Mouse (Mus musculus): ENCODE results near the gene Cpt1a. TPM values are rescaled to one million over a fixed set of nuclear protein-coding genes. Genes with fewer than 3 reads are reported as not detected.

Gene Cpt1a
- polyA plus RNA-seq, 1 experiment: 75.7 TPM

- DNase-seq: peak; percentile 50
- Histone ChIP-seq H3K27ac (ENCODE audit: control insufficient read depth, insufficient read depth, low read length) (no peak overlapping the region), H3K27me3 (ENCODE audit: control insufficient read depth, insufficient read depth, low read length) (no peaks in the 10 kb centered on the region), H3K36me3 (ENCODE audit: control insufficient read depth, insufficient read depth, low read length) (no peaks in the 10 kb centered on the region), H3K4me3 (ENCODE audit: control insufficient read depth, insufficient read depth, low read length) (peak overlapping the region; percentile 47), H3K4me1 (replicated peaks; ENCODE audit: control insufficient read depth, insufficient read depth, low read length) (peaks cover 33% of the 10 kb centered on the region)
- TF ChIP-seq CTCF (IDR thresholded peaks at IDR 0.05; ENCODE audit: borderline replicate concordance, control insufficient read depth, extremely low read depth, insufficient read depth, low read length, poor library complexity): no peak
- no peak for TF ChIP-seq POLR2A (IDR thresholded peaks at IDR 0.05; ENCODE audit: control insufficient read depth, extremely low read depth, insufficient read depth, low read length, poor library complexity)
- WGBS: under 1% methylated on average over 34 of the region's 34 CpGs
Measured at GRCm38 (mm10) chr19:3323753-3324270, 1.7 kb downstream of the Cpt1a start.

DNA sequence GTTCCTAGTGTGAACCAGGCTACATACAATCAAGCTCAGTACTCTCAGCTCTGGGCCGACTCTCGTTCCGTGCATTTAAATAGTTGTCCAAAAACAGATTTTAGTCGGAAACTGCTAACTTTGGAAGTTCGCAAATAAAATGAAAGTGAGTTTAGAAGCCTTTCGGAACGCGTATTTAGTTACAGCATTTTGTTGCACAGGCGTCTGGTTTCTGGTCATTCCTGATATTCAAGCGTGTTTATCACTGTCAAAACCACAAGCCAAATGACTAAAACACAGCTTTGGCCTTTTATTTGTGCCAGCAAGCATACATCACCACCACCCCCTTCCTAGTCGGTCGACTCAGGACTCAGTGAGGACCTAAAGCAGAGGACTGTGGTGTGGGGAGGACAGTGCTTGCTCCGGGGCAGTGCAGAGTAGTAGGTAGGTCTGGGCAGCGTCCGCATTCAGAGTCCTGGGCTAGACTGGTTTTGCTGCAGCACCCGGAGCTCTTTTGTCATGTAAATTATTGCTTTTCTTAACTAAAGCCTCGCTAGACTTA is 2.2 kb downstream of the Cpt1a start:
- peak overlapping the region; percentile 81 for H3K4me3 ChIP-seq (ENCODE audit: control insufficient read depth, insufficient read depth, low read length)
- H3K27ac ChIP-seq (ENCODE audit: control insufficient read depth, insufficient read depth, low read length): peak overlapping the region; percentile 71
- no peaks in the 10 kb centered on the region for H3K36me3 ChIP-seq (ENCODE audit: control insufficient read depth, insufficient read depth, low read length)
- no peaks in the 10 kb centered on the region for H3K27me3 ChIP-seq (ENCODE audit: control insufficient read depth, insufficient read depth, low read length)
- WGBS: under 1% methylated on average over 17 of the region's 17 CpGs
- H3K4me1 ChIP-seq (replicated peaks; ENCODE audit: control insufficient read depth, insufficient read depth, low read length): peaks cover 33% of the 10 kb centered on the region
- TF ChIP-seq POLR2A (IDR thresholded peaks at IDR 0.05; ENCODE audit: control insufficient read depth, extremely low read depth, insufficient read depth, low read length, poor library complexity) (no peak), CTCF (IDR thresholded peaks at IDR 0.05; ENCODE audit: borderline replicate concordance, control insufficient read depth, extremely low read depth, insufficient read depth, low read length, poor library complexity) (no peak)
- DNase-seq: peak; percentile 23

- Histone ChIP-seq H3K4me1 (replicated peaks; ENCODE audit: control insufficient read depth, insufficient read depth, low read length) (peaks cover 35% of the 10 kb centered on the region), H3K36me3 (ENCODE audit: control insufficient read depth, insufficient read depth, low read length) (no peaks in the 10 kb centered on the region), H3K27ac (ENCODE audit: control insufficient read depth, insufficient read depth, low read length) (peak overlapping the region; percentile 71; the same call in 1 of the 2 replicates), H3K27me3 (ENCODE audit: control insufficient read depth, insufficient read depth, low read length) (no peaks in the 10 kb centered on the region), H3K4me3 (ENCODE audit: control insufficient read depth, insufficient read depth, low read length) (peak overlapping the region; percentile 81)
- under 1% methylated on average over 59 of the region's 59 CpGs for WGBS
- TF ChIP-seq CTCF (IDR thresholded peaks at IDR 0.05; ENCODE audit: borderline replicate concordance, control insufficient read depth, extremely low read depth, insufficient read depth, low read length, poor library complexity): peak; percentile 56
- TF ChIP-seq POLR2A (IDR thresholded peaks at IDR 0.05; ENCODE audit: control insufficient read depth, extremely low read depth, insufficient read depth, low read length, poor library complexity): peak; percentile 46; the same call in 1 of the 2 replicates
- peak; percentile 96 for DNase-seq
Measured at GRCm38 (mm10) chr19:3324931-3325711, 3.0 kb downstream of the Cpt1a start.

DNA sequence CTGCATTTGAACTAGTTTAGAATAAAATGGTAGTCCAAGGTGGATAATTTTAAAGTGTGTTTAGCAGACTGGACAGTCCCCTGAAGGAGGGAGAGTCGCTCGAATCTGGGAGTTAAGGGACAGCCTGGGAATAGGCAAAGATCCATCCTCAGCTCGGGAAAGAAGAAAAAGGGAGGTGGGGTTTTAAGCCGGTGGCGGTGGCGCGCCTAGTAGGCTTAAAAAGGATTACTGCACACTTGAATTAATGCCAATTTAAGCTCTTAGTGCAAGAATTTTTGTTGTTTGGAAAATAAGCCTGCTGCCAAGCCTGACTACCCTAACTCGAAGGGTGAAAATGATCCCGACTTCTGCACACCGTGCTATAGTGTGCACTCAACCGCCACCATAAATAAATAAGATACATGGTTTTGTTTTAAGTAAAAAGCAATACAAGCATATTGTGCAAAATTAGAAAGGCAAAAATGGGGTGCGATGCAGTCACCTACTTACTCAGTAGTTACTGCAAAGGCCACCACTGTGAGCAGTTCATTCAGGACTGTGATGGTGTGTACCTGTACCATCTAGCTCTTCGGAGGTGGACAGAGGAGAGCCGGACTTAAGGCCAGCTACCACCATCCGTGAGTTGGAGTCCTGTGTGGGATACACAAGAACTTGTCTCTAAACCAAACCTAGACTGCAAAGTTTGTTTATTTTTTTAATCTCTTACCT is 3.8 kb downstream of the Cpt1a start:
- Histone ChIP-seq H3K27ac (ENCODE audit: control insufficient read depth, insufficient read depth, low read length) (peak overlapping the region; percentile 55), H3K4me3 (ENCODE audit: control insufficient read depth, insufficient read depth, low read length) (peak overlapping the region; percentile 15), H3K27me3 (ENCODE audit: control insufficient read depth, insufficient read depth, low read length) (no peaks in the 10 kb centered on the region), H3K4me1 (replicated peaks; ENCODE audit: control insufficient read depth, insufficient read depth, low read length) (peaks cover 35% of the 10 kb centered on the region), H3K36me3 (ENCODE audit: control insufficient read depth, insufficient read depth, low read length) (no peaks in the 10 kb centered on the region)
- DNase-seq: no peak
- 30% methylated on average over 15 of the region's 15 CpGs for WGBS
- TF ChIP-seq CTCF (IDR thresholded peaks at IDR 0.05; ENCODE audit: borderline replicate concordance, control insufficient read depth, extremely low read depth, insufficient read depth, low read length, poor library complexity) (no peak), POLR2A (IDR thresholded peaks at IDR 0.05; ENCODE audit: control insufficient read depth, extremely low read depth, insufficient read depth, low read length, poor library complexity) (no peak)

DNA sequence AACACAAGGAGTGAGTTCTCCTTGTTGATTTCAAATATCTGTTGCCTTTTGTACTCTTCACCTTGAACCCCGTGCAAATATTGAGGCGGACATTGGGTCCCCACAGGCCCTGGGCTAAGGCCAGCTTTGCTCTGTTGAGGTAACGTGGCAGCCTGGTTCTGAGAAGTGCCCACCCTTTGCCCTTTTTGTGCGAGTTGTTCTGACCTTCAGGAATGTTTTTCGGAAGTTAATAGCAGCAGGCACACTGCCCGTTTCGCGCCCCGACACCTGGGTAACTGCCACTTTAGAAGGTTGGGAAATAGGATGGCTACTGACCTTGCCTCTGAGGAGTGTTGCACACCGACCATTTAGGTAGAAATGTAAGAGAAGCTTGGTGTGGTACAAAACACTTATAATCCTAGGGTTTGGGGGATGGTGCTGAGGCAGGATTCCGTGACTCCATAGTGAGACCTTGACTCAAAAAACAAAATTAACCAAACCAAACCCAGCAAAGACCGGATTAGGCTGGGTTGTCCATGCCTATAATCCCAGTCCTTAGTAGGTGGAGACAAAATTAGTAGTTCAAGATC is 4.4 kb downstream of the Cpt1a start:
- no peak overlapping the region for H3K4me3 ChIP-seq (ENCODE audit: control insufficient read depth, insufficient read depth, low read length)
- DNase-seq: no peak
- H3K36me3 ChIP-seq (ENCODE audit: control insufficient read depth, insufficient read depth, low read length): no peaks in the 10 kb centered on the region
- H3K4me1 ChIP-seq (replicated peaks; ENCODE audit: control insufficient read depth, insufficient read depth, low read length): peaks cover 33% of the 10 kb centered on the region
- WGBS: 91% methylated on average over 12 of the region's 12 CpGs
- TF ChIP-seq POLR2A (IDR thresholded peaks at IDR 0.05; ENCODE audit: control insufficient read depth, extremely low read depth, insufficient read depth, low read length, poor library complexity) (no peak), CTCF (IDR thresholded peaks at IDR 0.05; ENCODE audit: borderline replicate concordance, control insufficient read depth, extremely low read depth, insufficient read depth, low read length, poor library complexity) (no peak)
- no peaks in the 10 kb centered on the region for H3K27me3 ChIP-seq (ENCODE audit: control insufficient read depth, insufficient read depth, low read length)
- no peak overlapping the region for H3K27ac ChIP-seq (ENCODE audit: control insufficient read depth, insufficient read depth, low read length)

DNA sequence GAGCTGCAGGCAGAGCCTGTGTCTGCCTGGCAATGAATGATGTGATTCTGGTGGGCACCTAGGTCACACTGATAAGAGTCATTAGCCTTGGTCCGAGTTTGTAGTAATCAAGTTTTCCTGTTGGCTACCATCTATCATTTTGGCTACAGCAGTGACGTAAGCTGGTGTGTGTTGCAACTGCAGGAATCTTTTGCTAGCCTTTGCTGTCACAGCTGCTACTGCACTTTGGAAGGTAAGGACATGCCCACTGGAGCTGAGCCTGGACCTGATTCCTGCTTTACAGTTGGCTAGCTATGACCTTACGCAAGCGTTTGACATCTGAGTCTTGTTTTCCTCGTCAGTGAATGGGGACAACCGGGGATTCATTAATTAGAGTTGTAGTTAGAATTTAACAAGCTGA is 11.1 kb downstream of the Cpt1a start:
- no peak for DNase-seq
- no peak overlapping the region for H3K27ac ChIP-seq (ENCODE audit: control insufficient read depth, insufficient read depth, low read length)

More for the DNA sequence above, 11.1 kb downstream of the Cpt1a start:
- Histone ChIP-seq H3K4me3 (ENCODE audit: control insufficient read depth, insufficient read depth, low read length) (no peak overlapping the region), H3K27me3 (ENCODE audit: control insufficient read depth, insufficient read depth, low read length) (no peaks in the 10 kb centered on the region), H3K4me1 (replicated peaks; ENCODE audit: control insufficient read depth, insufficient read depth, low read length) (peaks cover 15% of the 10 kb centered on the region), H3K36me3 (ENCODE audit: control insufficient read depth, insufficient read depth, low read length) (no peaks in the 10 kb centered on the region)
- TF ChIP-seq CTCF (IDR thresholded peaks at IDR 0.05; ENCODE audit: borderline replicate concordance, control insufficient read depth, extremely low read depth, insufficient read depth, low read length, poor library complexity) (no peak), POLR2A (IDR thresholded peaks at IDR 0.05; ENCODE audit: control insufficient read depth, extremely low read depth, insufficient read depth, low read length, poor library complexity) (no peak)
- WGBS: 91% methylated on average over 6 of the region's 6 CpGs
